Mouse (Mus musculus) heart, postnatal 25 days (tissue): ENCODE data around the gene Zfp800. TPM values are rescaled to one million over a fixed set of nuclear protein-coding genes. Genes with fewer than 3 reads are reported as not detected.

Source experiments
- DNase-seq: peaks from one replicate; pipeline ENCODE4 v3.0.0; 2022; ENCODE audit warnings: low spot score
- intact Hi-C: fragments of 180-260 bp; cut with DNase I; formaldehyde crosslinking; loops from one replicate; pipeline ENCODE4 v1.15.1; 2025
- total RNA-seq, 2 experiments: library from RNA; stranded (reverse); gene quantifications; 2 replicates each; pipeline ENCODE4 v1.2.3; 2021

Gene Zfp800
- total RNA-seq, 2 experiments from 2014 or later: 9.7 to 12.2 TPM

DNA sequence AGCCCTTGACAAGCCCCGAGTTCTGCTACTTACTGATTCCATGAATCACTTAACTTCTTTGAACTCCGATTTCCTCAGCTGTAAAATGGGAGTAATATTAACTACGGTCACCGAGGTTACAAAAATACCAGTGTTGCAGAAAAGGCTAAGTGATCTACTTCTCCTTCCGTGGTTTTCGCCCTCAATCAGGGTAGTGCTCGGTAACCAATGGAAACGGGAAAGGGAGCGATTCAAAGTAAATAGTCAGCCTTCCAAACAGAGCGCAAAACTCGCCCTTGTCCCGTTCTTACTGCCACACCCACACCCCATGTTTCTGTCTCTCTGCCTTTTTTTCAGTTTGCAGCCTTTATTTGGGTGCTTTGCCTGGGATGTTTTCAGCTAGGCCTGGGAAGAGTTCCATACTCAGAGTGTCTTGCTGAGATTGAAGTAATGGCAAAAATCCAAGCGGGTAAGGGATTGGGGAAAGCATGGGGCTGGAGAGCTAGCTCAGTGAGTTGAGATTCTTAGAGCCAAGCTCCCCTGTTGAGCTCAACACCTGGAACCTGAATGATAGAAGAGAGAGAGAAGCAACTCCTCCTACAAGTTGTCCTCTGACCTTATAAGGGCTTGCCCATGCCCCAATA, 78.0 kb downstream of the Zfp800 start:
- intact Hi-C loops: no loop called here
- DNase-seq: no peak

GRCm38 (mm10) chr6:28318820-28319573, 78.8 kb downstream of the Zfp800 start:
- no peak for DNase-seq
- intact Hi-C loops: no loop called here

GRCm38 (mm10) chr6:28315208-28315607, 82.6 kb downstream of the Zfp800 start:
- no peak for DNase-seq
- intact Hi-C loops: no loop called here

DNA sequence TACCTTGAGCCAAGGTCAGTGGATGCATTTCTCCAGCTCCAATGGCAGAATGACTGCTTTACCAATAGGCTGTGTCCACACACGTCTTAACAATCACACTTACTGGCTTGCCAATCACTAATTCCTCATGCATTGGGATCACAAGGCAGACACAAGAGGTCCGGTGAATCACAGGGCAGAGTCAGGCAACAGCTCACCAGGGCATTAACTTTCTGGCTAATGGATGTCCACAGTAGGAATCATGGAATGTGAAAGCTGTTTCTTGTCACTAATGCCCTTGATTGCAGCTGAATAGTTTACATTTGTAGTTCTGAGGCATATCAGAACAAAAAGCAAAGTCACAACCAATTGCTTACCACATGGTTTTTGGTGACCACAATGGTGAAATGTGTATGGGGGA, 85.7 kb downstream of the Zfp800 start:
- intact Hi-C loops: loop anchor here (1.0 kb wide), 1 partner anchor 147 kb away; no protein-coding TSS in a partner anchor
- no peak for DNase-seq

DNA sequence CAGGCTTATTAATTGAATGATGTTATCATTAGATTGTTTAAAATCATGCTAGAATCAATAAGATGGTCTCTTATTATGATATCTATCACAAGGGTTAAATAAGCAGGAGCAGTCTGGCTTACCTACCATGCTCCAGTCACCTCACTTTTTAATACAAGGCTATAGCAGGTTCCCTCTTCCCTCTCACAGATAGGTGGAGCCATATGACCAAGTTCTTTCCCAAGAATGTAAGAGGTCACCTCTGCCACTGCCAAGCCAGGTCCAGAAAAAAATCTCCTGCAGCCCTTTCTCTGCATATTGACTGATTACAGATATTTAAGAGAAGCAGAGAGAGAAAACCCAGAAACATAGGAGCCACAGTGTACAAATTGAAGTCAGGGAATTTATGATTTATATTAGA, 88.1 kb downstream of the Zfp800 start:
- intact Hi-C loops: no loop called here
- DNase-seq: no peak

DNA sequence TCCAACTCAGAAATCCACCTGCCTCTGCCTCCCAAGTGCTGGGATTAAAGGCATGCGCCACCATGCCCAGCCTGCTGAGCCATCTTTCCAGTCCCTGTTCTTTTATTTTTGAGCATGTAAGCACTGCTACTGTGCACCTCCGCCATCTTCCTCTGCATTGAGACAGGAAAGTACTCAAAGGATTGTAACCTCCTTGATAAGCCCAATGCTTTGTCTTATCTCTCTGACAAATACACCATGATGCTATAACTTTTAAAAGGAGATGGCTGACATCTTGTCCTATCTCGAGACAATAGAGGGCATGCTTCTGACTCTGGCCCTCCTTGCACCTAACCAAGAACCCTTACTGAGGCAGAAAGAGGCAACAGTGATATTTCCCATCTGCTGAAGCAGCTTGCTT, 88.9 kb downstream of the Zfp800 start:
- no peak for DNase-seq

GRCm38 (mm10) chr6:28306702-28307101, 91.1 kb downstream of the Zfp800 start:
- intact Hi-C loops: no loop called here
- no peak for DNase-seq

More for the DNA sequence above, 88.9 kb downstream of the Zfp800 start:
- intact Hi-C loops: loop anchor here (1.0 kb wide), 1 partner anchor 151 kb away; no protein-coding TSS in a partner anchor

GRCm38 (mm10) chr6:28296306-28296705, 101.5 kb downstream of the Zfp800 start:
- intact Hi-C loops: no loop called here
- DNase-seq: no peak

- no peak for DNase-seq
- intact Hi-C loops: no loop called here
Observed at GRCm38 (mm10) chr6:28295581-28295980, 102.2 kb downstream of the Zfp800 start.

DNA sequence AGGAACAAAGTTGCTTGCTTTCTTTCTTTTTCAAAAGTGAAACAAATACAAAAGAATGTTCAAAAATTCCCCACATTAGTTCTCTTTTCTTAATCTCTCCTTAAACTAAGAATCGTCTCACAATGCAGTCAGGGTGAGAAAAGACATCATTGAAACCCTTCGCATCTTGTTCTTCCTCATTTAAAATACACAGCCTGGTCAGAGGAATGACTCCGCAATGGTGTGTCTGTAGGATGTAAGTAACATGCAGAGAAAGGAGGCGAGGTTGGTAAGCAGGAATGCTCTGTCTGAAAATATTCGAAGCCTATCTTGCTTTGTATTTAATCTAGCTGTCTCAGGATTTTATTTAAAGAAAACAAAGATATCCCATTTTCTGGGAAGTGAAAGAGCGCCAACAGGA, 105.0 kb downstream of the Zfp800 start:
- DNase-seq: no peak
- intact Hi-C loops: no loop called here

DNA sequence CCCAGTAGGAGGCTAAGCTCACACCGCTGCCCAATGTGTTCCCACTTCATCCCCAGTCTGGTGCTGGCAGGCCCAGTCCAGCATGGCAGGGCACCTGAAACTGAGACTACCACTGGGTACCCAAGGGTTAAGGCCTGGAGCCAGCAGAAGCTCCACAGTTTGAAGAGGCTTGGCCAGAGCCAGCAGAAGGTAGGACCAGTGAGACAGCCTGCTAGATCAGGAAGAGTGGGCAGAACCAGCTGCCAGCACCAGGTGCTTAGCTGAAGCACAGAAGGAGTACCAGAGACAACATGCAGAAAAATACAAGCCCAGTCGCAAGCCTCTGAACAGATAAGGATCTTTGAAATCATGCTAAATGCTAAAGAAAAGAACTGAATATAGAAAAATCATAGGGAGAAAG, 117.9 kb downstream of the Zfp800 start:
- no peak for DNase-seq
- intact Hi-C loops: no loop called here

GRCm38 (mm10) chr6:28262198-28262621, 135.6 kb downstream of the Zfp800 start:
- intact Hi-C loops: loop anchor here (5.0 kb wide), 1 partner anchor 160 kb away; the partner anchor contains the start of gene Arf5
- DNase-seq: no peak

DNA sequence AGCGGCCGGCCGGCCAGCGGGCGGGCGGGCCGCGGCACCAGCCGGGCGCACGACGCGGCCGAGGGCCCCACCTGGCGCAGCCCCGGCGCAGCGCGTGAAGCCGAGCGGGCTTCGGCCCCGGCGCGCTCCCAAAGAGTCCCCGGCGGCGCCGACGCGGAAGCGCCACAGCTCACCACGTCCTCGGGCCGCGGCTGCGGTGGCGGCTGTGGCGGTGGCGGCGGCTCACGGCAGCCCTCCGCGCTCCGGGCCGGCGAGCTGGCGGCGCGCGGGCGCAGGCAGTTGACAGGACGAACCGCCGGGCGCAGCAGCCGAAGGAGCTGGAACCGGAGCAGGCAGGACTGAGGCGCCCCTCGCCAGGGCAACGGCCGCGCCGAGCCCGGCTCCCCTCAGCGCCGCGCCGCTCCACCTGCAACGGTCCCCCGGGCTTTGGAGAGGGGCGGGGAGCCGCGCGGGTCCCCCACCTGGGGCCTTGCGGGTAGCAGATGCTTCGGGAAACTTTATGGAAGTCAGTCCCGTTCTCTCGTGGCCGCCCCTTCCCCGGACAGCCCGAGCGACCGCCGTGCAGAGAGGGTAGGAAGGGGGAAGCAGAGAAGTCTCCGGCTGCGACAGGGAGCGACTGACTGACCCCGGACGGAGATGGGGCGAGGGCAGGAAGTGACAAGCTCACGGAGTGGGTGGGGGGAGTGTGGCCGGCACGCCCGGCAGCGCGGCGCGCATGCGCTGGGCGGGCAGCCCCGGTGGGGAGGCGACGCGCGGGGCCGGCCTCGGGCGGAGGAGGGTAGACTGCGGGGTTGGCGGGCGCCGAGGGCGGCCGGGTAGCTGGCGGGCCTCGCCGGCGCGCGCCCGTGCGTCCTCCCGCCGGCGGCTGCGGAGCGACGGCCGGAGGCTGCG, 136.3 kb downstream of the Zfp800 start:
- intact Hi-C loops: loop anchor here (5.0 kb wide), 1 partner anchor 161 kb away; the partner anchor contains the start of gene Arf5
- peak; percentile 90 for DNase-seq

DNA sequence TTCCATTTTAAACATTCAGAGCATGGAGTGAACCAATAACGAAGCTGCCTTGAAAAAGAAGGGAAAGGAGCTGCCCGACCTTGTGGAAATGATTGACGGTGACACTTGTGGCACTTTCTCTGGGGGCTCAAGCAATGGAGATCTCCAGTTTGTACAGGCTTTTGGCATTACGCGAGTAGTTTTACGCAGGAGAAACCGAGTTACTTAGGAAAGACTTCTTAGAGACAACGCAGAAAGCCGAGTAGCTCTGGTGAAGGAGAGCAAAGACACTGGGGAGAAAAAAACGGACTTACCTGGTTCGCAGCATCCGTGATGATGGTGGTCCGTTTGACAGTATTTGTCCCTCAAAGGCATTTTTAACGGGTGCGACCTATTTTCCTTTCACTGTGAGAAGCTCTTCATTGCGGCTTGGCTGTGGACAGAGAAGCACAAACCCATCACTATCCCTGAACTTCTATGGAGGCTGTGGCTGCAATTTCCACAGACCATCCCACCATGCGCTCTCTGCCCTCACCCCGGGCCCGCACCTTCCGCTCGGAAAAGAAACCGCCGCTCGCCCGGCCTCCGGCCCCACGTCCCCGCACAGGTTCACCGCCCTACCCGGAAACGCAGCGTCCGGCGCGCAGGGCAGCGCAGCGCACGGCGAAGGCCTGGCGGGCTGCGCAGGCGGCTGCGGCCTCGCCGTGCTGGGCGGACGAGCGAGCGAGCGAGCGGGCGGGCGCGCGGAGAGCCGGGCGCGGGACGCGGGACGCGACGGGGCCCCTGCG, 137.2 kb downstream of the Zfp800 start:
- no peak for DNase-seq
- intact Hi-C loops: loop anchor here (5.0 kb wide), 1 partner anchor 162 kb away; the partner anchor contains the start of gene Arf5

- intact Hi-C loops: loop anchor here (5.0 kb wide), 1 partner anchor 163 kb away; the partner anchor contains the start of gene Arf5
- DNase-seq: no peak
Observed at GRCm38 (mm10) chr6:28259750-28260149, 138.1 kb downstream of the Zfp800 start.

DNA sequence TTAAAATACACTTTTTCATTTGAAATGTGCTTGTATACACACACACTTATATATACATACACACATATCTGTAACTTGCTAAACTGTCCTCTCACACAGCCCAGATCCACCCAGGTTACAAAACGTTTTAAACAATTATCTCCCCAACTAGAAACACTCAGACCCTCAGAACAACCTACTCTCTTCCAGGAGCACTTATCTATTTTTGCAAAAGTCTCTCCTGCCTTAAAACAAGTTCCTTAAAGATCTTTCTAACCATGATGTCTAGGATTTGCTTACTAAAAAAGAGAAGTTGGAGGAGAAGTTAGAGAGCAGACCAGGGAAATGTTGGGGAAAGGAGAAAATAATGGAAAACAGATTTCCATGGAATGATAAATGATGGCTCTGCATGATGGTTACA, 139.4 kb downstream of the Zfp800 start:
- intact Hi-C loops: no loop called here
- DNase-seq: no peak

GRCm38 (mm10) chr6:28257772-28258171, 140.0 kb downstream of the Zfp800 start:
- intact Hi-C loops: no loop called here
- DNase-seq: no peak

DNA sequence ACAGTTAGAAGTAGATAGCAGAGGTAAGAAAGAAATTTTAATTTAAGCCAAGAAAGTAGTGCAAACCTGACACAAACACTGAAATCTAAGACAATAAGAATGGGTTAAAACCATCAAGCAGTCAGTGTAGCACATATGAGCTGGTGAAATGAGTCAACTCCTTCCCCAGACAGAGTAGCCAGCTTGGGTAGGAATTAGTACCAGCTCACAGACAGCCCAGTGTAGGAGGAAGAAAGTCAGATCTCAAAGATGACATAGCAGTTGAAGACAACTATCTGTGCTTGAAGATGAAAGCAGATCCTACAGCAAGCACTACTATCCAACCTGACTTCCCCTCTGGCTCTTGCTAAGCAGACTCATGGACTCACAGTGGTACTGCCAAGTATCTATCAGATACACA, 145.0 kb downstream of the Zfp800 start:
- intact Hi-C loops: no loop called here

GRCm38 (mm10) chr6:28248211-28248610, 149.6 kb downstream of the Zfp800 start:
- intact Hi-C loops: no loop called here
- no peak for DNase-seq

More for the DNA sequence above, 145.0 kb downstream of the Zfp800 start:
- DNase-seq: no peak
